Mouse (Mus musculus): Measurements from ENCODE around the gene Ctrl. TPM values are rescaled to one million over a fixed set of nuclear protein-coding genes. Genes with fewer than 3 reads are reported as not detected.

Ctrl gene
- total RNA-seq (2023): 6.9 TPM

DNA sequence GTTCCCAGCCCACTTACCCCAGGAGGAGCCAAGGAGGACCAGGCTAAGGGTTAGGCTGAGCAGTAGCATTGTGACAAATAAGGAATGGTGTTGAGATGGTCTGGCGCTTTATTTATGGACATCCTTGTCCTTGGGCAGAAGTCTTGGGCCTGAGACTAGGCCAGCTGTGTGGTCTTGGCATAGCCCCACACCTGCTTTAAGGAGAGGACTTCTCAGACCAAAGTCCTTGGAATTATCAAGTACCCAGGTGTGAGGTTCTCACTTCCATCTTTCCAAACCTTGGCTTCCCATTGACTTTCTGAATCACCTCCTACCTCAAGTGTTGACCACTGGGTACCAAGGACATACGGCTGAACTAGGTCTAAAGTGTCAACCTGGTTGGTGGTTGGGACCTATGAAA lies at the start of gene Ctrl:
Ctrl (minus strand) TSS at position 101 of the 400 bp plus-strand sequence.

DNA sequence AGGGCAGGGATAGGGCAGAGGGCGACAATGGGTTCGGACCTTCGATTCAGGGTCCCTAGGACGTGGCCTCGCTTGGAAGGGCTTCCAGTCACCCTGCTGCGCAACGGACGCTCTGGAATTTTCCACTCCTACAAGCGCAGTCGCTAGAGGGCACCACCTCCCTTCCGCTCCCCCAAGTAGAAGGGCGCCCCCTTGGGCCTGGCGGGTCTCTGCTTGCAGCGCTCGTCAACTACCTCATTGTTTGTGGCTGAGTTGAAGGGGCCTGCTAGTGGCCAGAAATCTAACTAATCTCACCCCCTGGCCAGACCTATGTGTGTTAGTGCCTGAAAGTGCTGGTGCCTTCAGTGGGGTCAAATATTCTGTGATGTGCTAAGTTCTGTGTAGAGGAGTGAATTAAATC lies 45.7 kb upstream of the Ctrl start, which contains the start of gene Dpep3:
Dpep3 (minus strand) TSS at position 105 of the 400 bp plus-strand sequence.

DNA sequence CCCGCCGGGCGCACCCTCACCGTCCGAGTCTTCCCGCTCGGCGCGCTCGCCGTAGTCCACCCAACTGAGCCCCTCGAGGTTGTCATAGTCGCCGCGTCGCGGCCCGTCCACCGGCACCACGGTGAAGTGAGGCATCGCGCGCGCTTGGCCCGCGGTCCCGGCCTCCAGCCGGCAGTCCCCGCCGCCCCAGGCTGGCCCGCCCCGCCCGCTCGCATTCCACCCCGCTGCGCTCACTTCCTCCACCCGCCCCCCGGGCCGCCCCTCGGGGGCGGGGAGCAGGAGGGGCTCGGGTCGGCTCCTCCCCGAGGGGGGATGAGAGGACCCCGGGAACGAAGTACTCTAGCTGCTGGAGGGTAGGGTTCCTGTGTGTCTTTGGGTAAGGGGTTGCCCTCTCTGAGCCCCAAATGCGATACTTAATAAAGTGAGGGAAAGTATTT lies 32.3 kb upstream of the Ctrl start, which contains the start of gene Slc12a4:
Slc12a4 (minus strand) TSS at position 193 of the 437 bp plus-strand sequence.

DNA sequence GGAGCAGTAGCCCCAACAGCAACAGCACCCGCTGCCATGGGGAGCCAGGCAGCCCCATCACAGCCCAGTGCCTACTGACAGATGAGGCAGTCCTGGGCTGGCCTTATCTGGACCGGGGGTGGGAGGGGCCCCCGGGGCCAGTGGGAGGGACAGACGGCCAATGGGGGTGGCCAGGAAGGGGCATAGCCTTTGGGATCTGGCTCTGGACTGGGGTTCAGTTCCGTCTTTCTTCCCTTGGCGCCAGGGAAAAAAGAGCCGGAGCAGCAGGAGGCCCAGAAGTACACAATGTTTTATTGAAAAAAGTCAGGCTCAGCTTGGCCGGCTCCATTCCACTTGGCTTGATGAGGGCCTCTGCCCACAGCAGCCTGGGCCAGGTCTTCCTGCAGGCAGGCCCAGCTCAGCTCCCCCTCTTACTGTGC lies 9.7 kb upstream of the Ctrl start, which contains the start of gene Lcat:
Lcat (minus strand) TSS at position 62 of the 419 bp plus-strand sequence.

DNA sequence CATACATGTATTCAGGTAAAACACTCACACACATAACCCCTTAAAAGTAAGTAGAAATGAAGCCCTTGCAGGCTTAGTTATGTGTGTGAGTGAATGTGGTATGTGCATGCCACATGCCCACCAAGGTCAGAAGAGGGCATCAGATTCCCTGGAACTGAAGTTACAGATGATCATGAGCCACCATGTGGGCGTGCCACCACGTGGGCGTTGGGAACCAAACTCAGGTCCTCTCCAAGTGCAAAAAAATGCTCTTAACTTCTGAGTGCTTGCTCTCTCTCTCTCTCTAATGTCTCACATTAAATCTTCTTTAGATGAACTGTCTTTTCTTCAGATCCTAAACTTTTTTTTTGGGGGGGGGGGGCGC lies 4.6 kb upstream of the Ctrl start, which contains the start of gene Psmb10:
Psmb10 (minus strand) TSS at position 139 of the 364 bp plus-strand sequence.

DNA sequence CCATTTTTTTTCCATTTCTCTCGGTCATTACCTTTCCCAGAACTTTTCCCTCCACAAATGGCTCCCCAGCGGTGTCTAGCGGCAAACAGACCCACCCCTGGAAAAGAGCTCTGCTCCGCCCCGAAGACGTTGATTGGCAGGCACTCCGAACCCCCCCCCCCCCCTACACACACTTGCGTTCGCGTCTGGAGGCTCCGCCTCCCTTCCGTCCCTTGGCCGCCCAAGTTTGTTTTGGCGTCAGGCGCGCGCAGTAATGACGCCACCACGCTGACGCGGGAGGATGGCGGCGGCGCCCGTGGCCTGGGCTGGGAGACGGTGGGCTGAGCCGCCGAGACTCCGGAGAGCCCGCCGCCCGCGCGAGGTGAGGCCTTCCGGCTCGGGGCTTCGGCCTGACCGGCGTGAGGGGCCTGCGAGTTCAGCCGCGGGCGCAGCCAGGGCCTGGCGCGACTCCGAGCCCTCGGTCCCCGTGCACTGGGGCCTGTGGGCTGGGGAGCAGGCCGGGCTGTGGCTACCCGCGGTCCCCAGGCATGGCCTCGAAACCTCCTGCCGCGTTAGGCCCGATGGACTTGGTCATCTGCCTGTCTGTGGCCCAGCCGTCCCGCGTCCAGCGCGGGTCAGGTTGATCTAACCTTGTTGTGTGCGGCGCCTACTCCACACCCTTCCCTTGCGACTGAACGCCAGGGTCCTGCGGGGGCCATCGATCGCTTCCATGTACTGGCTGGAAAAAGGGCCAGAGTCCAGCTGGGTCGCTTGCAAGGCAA lies 33.3 kb downstream of the Ctrl start, which contains the start of gene Pskh1:
Pskh1 (plus strand) TSS at position 262 of the 761 bp plus-strand sequence.

DNA sequence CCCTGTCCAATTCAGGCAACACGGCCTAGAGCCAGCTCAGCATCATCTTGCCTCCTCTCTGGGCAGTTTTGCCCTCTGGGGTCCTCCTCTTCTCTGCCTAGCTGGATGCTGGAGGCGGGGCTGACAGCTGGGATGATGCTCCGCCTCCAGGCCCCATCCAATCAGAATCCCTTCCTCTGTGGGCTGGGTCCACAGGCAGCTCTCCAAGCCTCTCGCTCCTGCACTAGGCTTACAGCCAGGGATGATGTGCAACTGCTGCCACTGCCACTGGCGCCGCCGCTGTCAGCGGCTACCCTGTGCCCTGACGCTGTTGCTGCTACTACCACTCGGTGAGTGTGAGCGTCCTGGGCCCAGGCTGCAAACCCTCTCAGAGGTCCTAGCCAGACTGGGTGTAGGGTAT lies 40.3 kb downstream of the Ctrl start, which contains the start of gene Nrn1l:
Nrn1l (plus strand) TSS at position 229 of the 400 bp plus-strand sequence.

Other genes starting within 250 kb of the Ctrl start
- 126 TPM for gene Carmil2, start 247.6 kb downstream of the Ctrl start, total RNA-seq (2023)
- 52.6 TPM for gene Acd, start 232.8 kb downstream of the Ctrl start, total RNA-seq (2023)
- 10.6 TPM for gene Pard6a, start 232.7 kb downstream of the Ctrl start, total RNA-seq (2023)
- not detected for gene 4933405L10Rik, start 226.2 kb downstream of the Ctrl start, total RNA-seq (2023)
- 2.9 TPM for gene Enkd1, start 225.7 kb downstream of the Ctrl start, total RNA-seq (2023)
- 6.0 TPM for gene Gfod2, start 175.2 kb downstream of the Ctrl start, total RNA-seq (2023)
- 44.5 TPM for gene Ranbp10, start 106.5 kb downstream of the Ctrl start, total RNA-seq (2023)
- 0.24 TPM for gene Tsnaxip1, start 106.1 kb downstream of the Ctrl start, total RNA-seq (2023)
- gene Cenpt, start 80.6 kb downstream of the Ctrl start, total RNA-seq (2023): 18.6 TPM
- gene Thap11, start 78.7 kb downstream of the Ctrl start, total RNA-seq (2023): 18.5 TPM
- 18.0 TPM for gene Nutf2, start 73.3 kb downstream of the Ctrl start, total RNA-seq (2023)
- gene Edc4, start 53.0 kb downstream of the Ctrl start, total RNA-seq (2023): 87.4 TPM
- not detected for gene Nrn1l, start 40.3 kb downstream of the Ctrl start, total RNA-seq (2023)
- gene Pskh1, start 33.4 kb downstream of the Ctrl start, total RNA-seq (2023): 23.3 TPM
- 138 TPM for gene Psmb10, start 4.6 kb upstream of the Ctrl start, total RNA-seq (2023)
- gene Lcat, start 9.5 kb upstream of the Ctrl start, total RNA-seq (2023): not detected
- 17.1 TPM for gene Slc12a4, start 32.2 kb upstream of the Ctrl start, total RNA-seq (2023)
- not detected for gene Dpep3, start 45.6 kb upstream of the Ctrl start, total RNA-seq (2023)
- gene Dus2, start 57.5 kb upstream of the Ctrl start, total RNA-seq (2023): 17.1 TPM
- not detected for gene Dpep2nb, start 72.1 kb upstream of the Ctrl start, total RNA-seq (2023)
- 6.6 TPM for gene Ddx28, start 78.0 kb upstream of the Ctrl start, total RNA-seq (2023)
- gene Nfatc3, start 125.0 kb upstream of the Ctrl start, total RNA-seq (2023): 184 TPM
- 0.67 TPM for gene Esrp2, start 203.1 kb upstream of the Ctrl start, total RNA-seq (2023)
- 3.2 TPM for gene Pla2g15, start 216.5 kb upstream of the Ctrl start, total RNA-seq (2023)
- gene Slc7a6, start 235.0 kb upstream of the Ctrl start, total RNA-seq (2023): 37.9 TPM

Data from CD8-positive naive resting alpha-beta T cell, adult 57 days (primary cell).